Mouse (Mus musculus): ENCODE results near the gene Fbxl13.

Fbxl13 gene

GRCm38 (mm10) chr5:21645439-21646132 lies at the start of gene Fbxl13, which contains the start of gene Armc10:
Fbxl13 (minus strand) TSS chr5:21645634.
Armc10 (plus strand) TSS chr5:21645813.
- peak; percentile 93 for DNase-seq (ENCODE audit: low spot score)

GRCm38 (mm10) chr5:21694854-21695490 lies 49.5 kb upstream of the Fbxl13 start:
- no peak for DNase-seq (ENCODE audit: low spot score)

GRCm38 (mm10) chr5:21693372-21693870 lies 48.0 kb upstream of the Fbxl13 start:
- no peak for DNase-seq (ENCODE audit: low spot score)

GRCm38 (mm10) chr5:21692230-21692629 lies 46.8 kb upstream of the Fbxl13 start:
- no peak for DNase-seq (ENCODE audit: low spot score)

DNA sequence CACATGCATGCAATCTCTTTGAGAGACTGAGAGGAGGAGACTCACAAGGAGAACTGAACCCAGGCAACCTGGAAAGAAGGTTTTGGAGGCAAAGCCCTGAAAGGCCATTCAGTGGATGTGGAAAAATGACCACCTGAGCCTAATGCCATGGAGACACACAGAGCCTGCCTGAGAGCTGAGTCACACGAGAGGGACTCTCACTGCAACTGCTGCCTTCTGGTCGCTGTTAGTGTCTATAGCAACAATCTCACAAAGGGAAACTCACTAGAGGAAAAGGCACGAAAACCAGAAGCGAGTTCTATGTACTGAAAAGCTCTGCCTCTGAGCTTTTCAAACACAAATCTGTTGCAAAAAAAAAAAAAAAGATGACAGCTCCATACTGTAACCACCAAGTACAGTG lies 41.6 kb upstream of the Fbxl13 start:
- no peak for DNase-seq (ENCODE audit: low spot score)

GRCm38 (mm10) chr5:21685001-21685400 lies 39.6 kb upstream of the Fbxl13 start:
- DNase-seq (ENCODE audit: low spot score) = peak; percentile 14

- DNase-seq (ENCODE audit: low spot score) = no peak
Observed at GRCm38 (mm10) chr5:21683811-21684210, 38.4 kb upstream of the Fbxl13 start.

- DNase-seq (ENCODE audit: low spot score) = no peak
Observed at GRCm38 (mm10) chr5:21680940-21681339, 35.5 kb upstream of the Fbxl13 start.

GRCm38 (mm10) chr5:21680029-21680428 lies 34.6 kb upstream of the Fbxl13 start:
- DNase-seq (ENCODE audit: low spot score) = no peak

- no peak for DNase-seq (ENCODE audit: low spot score)
Observed at GRCm38 (mm10) chr5:21678363-21678762, 32.9 kb upstream of the Fbxl13 start.

DNA sequence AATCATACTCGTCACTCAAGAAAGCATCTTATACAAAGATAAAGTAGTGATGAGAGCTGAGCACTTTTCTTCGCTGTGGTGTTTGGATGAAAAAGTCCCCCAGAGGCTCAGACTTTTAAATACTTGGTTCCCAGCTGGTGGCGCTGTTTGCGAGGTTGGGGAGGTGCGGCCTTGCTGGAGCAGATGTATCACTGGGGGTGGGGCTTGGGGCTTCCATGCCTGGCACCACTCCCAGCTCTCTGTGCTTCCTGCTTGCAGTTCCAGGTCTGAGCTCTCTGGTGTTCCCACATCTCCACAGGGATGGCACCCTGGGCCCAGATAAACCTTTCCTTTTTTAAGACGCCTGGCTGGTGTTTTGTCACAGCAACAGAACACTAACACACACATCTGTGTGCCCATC lies 32.5 kb upstream of the Fbxl13 start:
- no peak for DNase-seq (ENCODE audit: low spot score)

DNA sequence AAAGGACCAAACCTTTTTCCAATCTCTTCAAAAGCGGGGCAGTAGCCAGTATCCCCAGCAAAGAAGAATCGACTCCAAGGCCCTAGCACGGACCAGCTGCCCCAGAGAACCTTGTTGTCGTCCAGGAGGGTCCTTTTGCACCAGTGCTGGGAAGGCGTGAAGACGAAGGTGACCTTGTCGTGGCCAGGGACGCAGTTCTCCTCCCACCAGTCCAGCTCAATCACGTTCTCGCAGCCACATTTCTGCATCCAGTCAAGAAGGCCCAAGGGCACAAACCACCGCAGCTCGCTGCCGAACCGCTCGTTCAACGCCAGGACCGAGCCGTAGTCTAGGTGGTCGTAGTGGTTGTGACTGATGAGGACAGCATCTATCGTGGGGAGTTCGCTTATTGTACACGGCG lies 30.1 kb upstream of the Fbxl13 start:
- no peak for DNase-seq (ENCODE audit: low spot score)

DNA sequence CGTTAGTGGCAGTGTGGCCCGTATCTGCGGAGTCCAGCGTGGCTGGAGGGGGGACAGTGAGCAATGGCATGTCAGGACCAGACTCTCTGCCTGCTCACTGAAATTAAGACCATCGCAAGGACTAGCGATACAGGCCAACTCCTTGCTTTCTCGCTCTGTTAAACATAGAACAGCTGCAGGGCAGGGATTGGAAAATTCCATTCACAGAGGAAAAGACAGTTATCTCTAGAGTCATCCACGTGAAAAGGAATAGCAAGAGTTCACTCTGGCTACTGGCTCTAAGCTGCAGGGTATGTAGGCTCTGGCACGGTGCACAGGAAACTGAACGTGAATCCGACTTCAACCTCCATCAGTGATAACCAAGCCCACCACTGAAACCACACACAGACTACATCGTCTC lies 29.6 kb upstream of the Fbxl13 start:
- no peak for DNase-seq (ENCODE audit: low spot score)

- DNase-seq (ENCODE audit: low spot score) = no peak
Observed at GRCm38 (mm10) chr5:21673742-21674141, 28.3 kb upstream of the Fbxl13 start.

- DNase-seq (ENCODE audit: low spot score) = peak; percentile 58
Observed at GRCm38 (mm10) chr5:21672812-21673635, 27.6 kb upstream of the Fbxl13 start.

DNA sequence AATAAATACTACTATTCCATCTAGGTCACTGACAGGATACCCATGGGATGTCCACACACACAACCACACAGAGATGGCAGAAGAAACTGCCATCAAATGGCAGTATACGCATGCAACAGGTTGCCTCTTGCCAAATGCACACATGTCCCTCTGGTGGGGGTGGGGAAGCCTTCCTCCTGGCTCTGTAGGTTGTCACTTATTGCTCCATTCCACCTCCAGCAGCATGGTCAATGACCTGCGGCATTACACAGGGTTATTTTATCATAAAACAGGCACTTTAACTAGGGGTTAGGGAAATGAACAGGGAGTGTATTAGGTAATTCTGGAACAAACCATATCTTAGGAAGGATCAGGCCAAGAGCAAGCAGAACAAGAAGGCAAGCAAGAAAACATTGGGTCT lies 23.9 kb upstream of the Fbxl13 start:
- no peak for DNase-seq (ENCODE audit: low spot score)

GRCm38 (mm10) chr5:21667191-21668137 lies 22.0 kb upstream of the Fbxl13 start:
- no peak for DNase-seq (ENCODE audit: low spot score)

GRCm38 (mm10) chr5:21663081-21663480 lies 17.6 kb upstream of the Fbxl13 start:
- no peak for DNase-seq (ENCODE audit: low spot score)

DNA sequence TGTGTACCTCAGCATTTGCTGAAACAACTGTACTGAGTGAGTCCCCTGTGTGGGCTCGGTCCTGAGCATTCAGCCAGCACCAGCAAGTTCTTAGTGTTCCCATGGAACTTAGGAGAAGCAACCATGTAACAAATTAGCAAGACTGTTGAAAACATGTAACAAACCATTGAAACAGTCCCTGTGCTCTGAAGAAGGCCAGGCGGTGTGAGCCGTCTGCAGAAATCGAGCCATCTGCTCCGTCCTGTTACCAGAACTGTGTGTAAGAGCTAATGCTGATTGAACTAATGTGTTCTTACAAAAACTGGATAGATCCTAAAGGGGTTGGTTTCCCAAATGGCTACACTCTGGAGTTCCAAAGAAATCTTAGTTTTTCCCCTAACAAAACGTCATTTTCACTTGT lies 15.4 kb upstream of the Fbxl13 start:
- no peak for DNase-seq (ENCODE audit: low spot score)

GRCm38 (mm10) chr5:21658623-21659395 lies 13.4 kb upstream of the Fbxl13 start:
- DNase-seq (ENCODE audit: low spot score) = peak; percentile 79

DNA sequence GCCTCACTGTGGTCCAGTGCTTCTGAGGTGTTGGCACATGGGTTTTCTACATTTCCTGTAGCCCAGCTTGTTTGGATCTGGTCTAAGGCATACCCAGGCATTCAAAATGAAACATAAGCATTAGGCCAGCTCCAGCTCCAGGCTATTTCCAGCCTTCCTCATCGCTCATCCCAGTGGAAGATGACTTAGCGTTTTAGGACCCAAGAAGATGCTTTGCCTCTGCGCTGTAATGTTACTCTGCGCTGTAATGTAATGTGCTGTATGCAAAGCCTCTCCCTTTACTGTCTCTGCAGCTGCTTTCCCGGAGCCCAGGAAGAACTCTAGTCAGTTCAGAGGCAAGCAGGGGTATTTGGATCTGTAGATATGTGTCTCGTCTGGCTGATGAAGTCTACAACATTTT lies 12.6 kb upstream of the Fbxl13 start:
- DNase-seq (ENCODE audit: low spot score) = no peak

All from embryo, embryonic 10.5 days (tissue).